Mouse (Mus musculus): ENCODE results near the gene Cd177.
"Not testable (repeated sequence)": the region's sequence is repeated elsewhere in the genome, so short reads cannot be mapped to it uniquely, and the experiment has no call there.

Gene Cd177

GRCm38 (mm10) chr7:24760211-24760610 lies at the start of gene Cd177:
Cd177 (minus strand) TSS chr7:24760311.
- DNase-seq: no peak

GRCm38 (mm10) chr7:24809041-24809440 lies 48.9 kb upstream of the Cd177 start:
- no peak for DNase-seq

- no peak for DNase-seq
These were observed 44.7 kb upstream of the Cd177 start for GRCm38 (mm10) chr7:24804826-24805225.

GRCm38 (mm10) chr7:24802149-24802767 lies 42.1 kb upstream of the Cd177 start:
- no peak for DNase-seq

- no peak for DNase-seq
These were observed 37.8 kb upstream of the Cd177 start for GRCm38 (mm10) chr7:24797918-24798317.

GRCm38 (mm10) chr7:24776918-24777317 lies 16.8 kb upstream of the Cd177 start, which contains the start of gene Ceacam10:
Ceacam10 (plus strand) TSS chr7:24777206.
- not testable (repeated sequence) for DNase-seq

GRCm38 (mm10) chr7:24776145-24776544 lies 16.0 kb upstream of the Cd177 start:
- DNase-seq: no peak

- no peak for DNase-seq
These were observed 13.9 kb upstream of the Cd177 start for GRCm38 (mm10) chr7:24773942-24774535.

- DNase-seq: no peak
These were observed 11.2 kb upstream of the Cd177 start for GRCm38 (mm10) chr7:24771361-24771760.

- no peak for DNase-seq
These were observed 2.5 kb upstream of the Cd177 start for GRCm38 (mm10) chr7:24762574-24762973.

- no peak for DNase-seq
These were observed 1.1 kb upstream of the Cd177 start for GRCm38 (mm10) chr7:24761161-24761560.

GRCm38 (mm10) chr7:24758520-24758919 lies 1.6 kb downstream of the Cd177 start:
- no peak for DNase-seq

- no peak for DNase-seq
These were observed 6.6 kb downstream of the Cd177 start for GRCm38 (mm10) chr7:24753476-24753875.

GRCm38 (mm10) chr7:24751610-24752009 lies 8.5 kb downstream of the Cd177 start:
- no peak for DNase-seq

GRCm38 (mm10) chr7:24750695-24751094 lies 9.4 kb downstream of the Cd177 start:
- DNase-seq: no peak

GRCm38 (mm10) chr7:24735970-24736670 lies 24.0 kb downstream of the Cd177 start:
- no peak for DNase-seq

GRCm38 (mm10) chr7:24726808-24727207 lies 33.3 kb downstream of the Cd177 start, which contains the start of gene Gm4763:
Gm4763 (minus strand) TSS chr7:24726908.
- DNase-seq: not testable (repeated sequence)

GRCm38 (mm10) chr7:24715039-24715438 lies 45.1 kb downstream of the Cd177 start:
- no peak for DNase-seq

GRCm38 (mm10) chr7:24708832-24709292 lies 51.2 kb downstream of the Cd177 start, which contains the start of gene BC049730:
BC049730 (plus strand) TSS chr7:24709242.
- no peak for DNase-seq

GRCm38 (mm10) chr7:24702841-24703240 lies 57.3 kb downstream of the Cd177 start:
- DNase-seq: not testable (repeated sequence)

GRCm38 (mm10) chr7:24697891-24698290 lies 62.2 kb downstream of the Cd177 start:
- DNase-seq: not testable (repeated sequence)
